Mouse (Mus musculus): ENCODE data around the gene Pbrm1.

DNA sequence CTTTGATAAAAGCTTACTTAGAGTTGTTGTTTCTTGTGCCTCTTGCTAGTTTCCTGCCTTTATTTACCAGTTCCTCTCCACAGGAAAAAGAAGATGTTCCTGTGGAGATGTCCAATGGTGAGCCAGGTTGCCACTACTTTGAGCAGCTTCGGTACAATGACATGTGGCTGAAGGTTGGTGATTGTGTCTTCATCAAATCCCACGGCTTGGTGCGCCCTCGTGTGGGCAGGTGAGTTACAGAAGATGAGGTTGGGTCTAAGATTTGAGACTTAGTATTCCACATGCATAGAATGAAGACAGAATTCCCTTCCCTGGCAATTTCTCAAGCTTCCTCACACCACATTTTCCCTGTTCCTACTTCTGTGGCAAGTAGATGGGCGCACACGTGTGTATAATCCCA, 68.5 kb downstream of the Pbrm1 start:
- TF ChIP-seq CTCF (IDR thresholded peaks at IDR 0.05; ENCODE audit: control insufficient read depth, insufficient read depth, insufficient read length) (no peak), CEBPB (IDR thresholded peaks at IDR 0.05; ENCODE audit: low read depth) (no peak), USF1 (IDR thresholded peaks at IDR 0.05; ENCODE audit: low read depth) (no peak)
